Mouse (Mus musculus) spleen, adult 12 weeks (tissue): ENCODE measurements around the gene Pcnx2.

ENCODE experiments used
- DNase-seq: peaks from one replicate; pipeline ENCODE4 v3.0.0; 2022; ENCODE audit warnings: low spot score

Pcnx2 gene

GRCm38 (mm10) chr8:125897388-125897787, 729 bp downstream of the Pcnx2 start:
- no peak for DNase-seq

GRCm38 (mm10) chr8:125889920-125890319, 8.2 kb downstream of the Pcnx2 start:
- DNase-seq = no peak

GRCm38 (mm10) chr8:125887549-125887948, 10.6 kb downstream of the Pcnx2 start:
- no peak for DNase-seq

GRCm38 (mm10) chr8:125880447-125880846, 17.7 kb downstream of the Pcnx2 start:
- no peak for DNase-seq

- DNase-seq = no peak
Observed at GRCm38 (mm10) chr8:125873250-125873534, 24.9 kb downstream of the Pcnx2 start.

- no peak for DNase-seq
Observed at GRCm38 (mm10) chr8:125872501-125873249, 25.4 kb downstream of the Pcnx2 start.

GRCm38 (mm10) chr8:125870821-125871321, 27.2 kb downstream of the Pcnx2 start:
- peak; percentile 17 for DNase-seq

- DNase-seq = no peak
Observed at GRCm38 (mm10) chr8:125870179-125870702, 27.9 kb downstream of the Pcnx2 start.

GRCm38 (mm10) chr8:125869739-125870138, 28.4 kb downstream of the Pcnx2 start:
- no peak for DNase-seq

- DNase-seq = no peak
Observed at GRCm38 (mm10) chr8:125868552-125868951, 29.6 kb downstream of the Pcnx2 start.

GRCm38 (mm10) chr8:125866125-125866524, 32.0 kb downstream of the Pcnx2 start:
- no peak for DNase-seq

GRCm38 (mm10) chr8:125857251-125857650, 40.9 kb downstream of the Pcnx2 start:
- DNase-seq = no peak

GRCm38 (mm10) chr8:125856160-125856559, 42.0 kb downstream of the Pcnx2 start:
- no peak for DNase-seq

GRCm38 (mm10) chr8:125854379-125854778, 43.7 kb downstream of the Pcnx2 start:
- DNase-seq = no peak

- DNase-seq = no peak
Observed at GRCm38 (mm10) chr8:125853300-125853699, 44.8 kb downstream of the Pcnx2 start.

GRCm38 (mm10) chr8:125849181-125849580, 48.9 kb downstream of the Pcnx2 start:
- no peak for DNase-seq

- DNase-seq = no peak
Observed at GRCm38 (mm10) chr8:125847842-125848241, 50.3 kb downstream of the Pcnx2 start.

- no peak for DNase-seq
Observed at GRCm38 (mm10) chr8:125845281-125845680, 52.8 kb downstream of the Pcnx2 start.

- DNase-seq = no peak
Observed at GRCm38 (mm10) chr8:125843122-125843836, 54.8 kb downstream of the Pcnx2 start.

GRCm38 (mm10) chr8:125842158-125842557, 56.0 kb downstream of the Pcnx2 start:
- no peak for DNase-seq

GRCm38 (mm10) chr8:125824688-125825087, 73.4 kb downstream of the Pcnx2 start:
- no peak for DNase-seq

- no peak for DNase-seq
Observed at GRCm38 (mm10) chr8:125823719-125824118, 74.4 kb downstream of the Pcnx2 start.

- no peak for DNase-seq
Observed at GRCm38 (mm10) chr8:125822065-125822464, 76.1 kb downstream of the Pcnx2 start.
